Mouse (Mus musculus) embryonic facial prominence, embryonic 13.5 days (tissue): ENCODE results near the gene Rims1. TPM values are rescaled to one million over a fixed set of nuclear protein-coding genes. Genes with fewer than 3 reads are reported as not detected.

Experiments used
- ATAC-seq: fragments of 200-750 bp; cut with Nextera tagmentation; 2 replicates; pipeline ENCODE4 v1.8.0; 2017; ENCODE audit warnings: low read depth; ENCODE audit not compliant: insufficient number of reproducible peaks, insufficient read depth, low FRiP score, low TSS enrichment
- H3K27ac ChIP-seq: fragments of 300-500 bp; sonication (generic); 2 replicates; pipeline ENCODE4 v1.5.1; 2015; ENCODE audit warnings: moderate library complexity, mild to moderate bottlenecking, inconsistent platforms
- H3K27me3 ChIP-seq: fragments of 300-500 bp; sonication (generic); 2 replicates; pipeline ENCODE4 v1.6.1; 2015; ENCODE audit warnings: mild to moderate bottlenecking, inconsistent platforms
- H3K36me3 ChIP-seq: fragments of 300-500 bp; sonication (generic); 2 replicates; pipeline ENCODE4 v1.6.1; 2015; ENCODE audit warnings: mild to moderate bottlenecking, inconsistent platforms
- H3K4me1 ChIP-seq: fragments of 300-500 bp; sonication (generic); 2 replicates; pipeline ENCODE4 v1.6.1; 2015; ENCODE audit warnings: inconsistent platforms
- H3K4me2 ChIP-seq: fragments of 300-500 bp; sonication (generic); 2 replicates; pipeline ENCODE4 v1.6.1; 2015; ENCODE audit warnings: moderate library complexity, mild to moderate bottlenecking, inconsistent platforms
- H3K4me3 ChIP-seq: fragments of 300-500 bp; sonication (generic); 2 replicates; pipeline ENCODE4 v1.5.1; 2015; ENCODE audit warnings: mild to moderate bottlenecking, inconsistent platforms
- H3K9ac ChIP-seq: fragments of 300-500 bp; sonication (generic); 2 replicates; pipeline ENCODE4 v1.6.1; 2015; ENCODE audit warnings: mild to moderate bottlenecking, inconsistent platforms
- H3K9me3 ChIP-seq: fragments of 300-500 bp; sonication (generic); 2 replicates; pipeline ENCODE4 v1.6.1; 2016; ENCODE audit warnings: inconsistent platforms
- WGBS: fragments of 180-500 bp; shearing (Covaris S2); methylation state at CpG from one replicate; pipeline ENCODE4 v1.1.7; 2015; ENCODE audit warnings: mixed read lengths; 5-methylcytosine and 5-hydroxymethylcytosine counted together
- polyA plus RNA-seq: library from polyadenylated mRNA; unstranded; fragments of >200 nt; fragmentation: Nextera tagmentation; extraction: Ambion mirVana; gene quantifications from 2 replicates; pipeline ENCODE4 v1.2.1, GENCODE M21; 2015

Gene Rims1
- polyA plus RNA-seq, 1 experiment from 2014 or later: 1.6 TPM

DNA sequence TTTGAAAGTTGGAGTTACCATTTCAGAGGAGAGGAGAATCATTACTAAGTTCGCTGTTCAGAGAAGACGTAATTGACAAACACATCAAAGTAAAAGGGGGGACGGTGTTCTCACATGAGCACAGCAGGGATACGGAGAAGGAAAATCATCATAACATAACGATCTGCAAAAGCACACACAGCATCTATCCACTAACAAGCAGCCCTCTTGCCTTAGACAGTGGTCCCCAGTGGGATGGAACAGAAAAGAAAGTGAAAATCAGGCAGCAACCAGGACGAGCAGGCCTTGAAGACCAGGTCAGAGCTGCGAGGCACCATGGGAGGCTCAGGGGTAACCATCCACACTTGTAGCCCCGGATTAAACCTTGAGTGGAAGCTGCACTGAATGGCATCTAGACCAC is 176.8 kb downstream of the Rims1 start:
- whole genome bisulfite sequencing: 80% methylated on average over 8 of the region's 8 CpGs
- no peaks in the 10 kb centered on the region for H3K27me3 ChIP-seq
- H3K9ac ChIP-seq: no peak overlapping the region
- H3K36me3 ChIP-seq: no peaks in the 10 kb centered on the region
- no peaks in the 10 kb centered on the region for H3K4me1 ChIP-seq
- H3K27ac ChIP-seq: no peak overlapping the region
- ATAC-seq: no peak
- no peak overlapping the region for H3K4me3 ChIP-seq
- no peak overlapping the region for H3K4me2 ChIP-seq
- H3K9me3 ChIP-seq: no peaks in the 10 kb centered on the region

GRCm38 (mm10) chr1:22627013-22627412 is 178.8 kb downstream of the Rims1 start:
- no peaks in the 10 kb centered on the region for H3K36me3 ChIP-seq
- no peak overlapping the region for H3K9ac ChIP-seq
- 40% methylated on average over 5 of the region's 5 CpGs for WGBS
- no peak for ATAC-seq
- H3K27ac ChIP-seq: no peak overlapping the region
- H3K4me1 ChIP-seq: no peaks in the 10 kb centered on the region
- H3K27me3 ChIP-seq: no peaks in the 10 kb centered on the region
- no peaks in the 10 kb centered on the region for H3K9me3 ChIP-seq
- no peak overlapping the region for H3K4me2 ChIP-seq
- no peak overlapping the region for H3K4me3 ChIP-seq

- H3K4me3 ChIP-seq: no peak overlapping the region
- no peak overlapping the region for H3K4me2 ChIP-seq
- H3K4me1 ChIP-seq: no peaks in the 10 kb centered on the region
- WGBS: 62% methylated on average over 3 of the region's 3 CpGs
- no peaks in the 10 kb centered on the region for H3K36me3 ChIP-seq
- no peaks in the 10 kb centered on the region for H3K27me3 ChIP-seq
- no peak for ATAC-seq
- no peak overlapping the region for H3K9ac ChIP-seq
- no peaks in the 10 kb centered on the region for H3K9me3 ChIP-seq
- H3K27ac ChIP-seq: no peak overlapping the region
Measured at GRCm38 (mm10) chr1:22626295-22626694, 179.5 kb downstream of the Rims1 start.

- no peaks in the 10 kb centered on the region for H3K27me3 ChIP-seq
- H3K4me1 ChIP-seq: no peaks in the 10 kb centered on the region
- no peaks in the 10 kb centered on the region for H3K9me3 ChIP-seq
- no peaks in the 10 kb centered on the region for H3K36me3 ChIP-seq
- ATAC-seq: no peak
- H3K9ac ChIP-seq: no peak overlapping the region
- no peak overlapping the region for H3K27ac ChIP-seq
- no peak overlapping the region for H3K4me2 ChIP-seq
- WGBS: 54% methylated on average over 8 of the region's 8 CpGs
- H3K4me3 ChIP-seq: no peak overlapping the region
Measured at GRCm38 (mm10) chr1:22620827-22621226, 185.0 kb downstream of the Rims1 start.

DNA sequence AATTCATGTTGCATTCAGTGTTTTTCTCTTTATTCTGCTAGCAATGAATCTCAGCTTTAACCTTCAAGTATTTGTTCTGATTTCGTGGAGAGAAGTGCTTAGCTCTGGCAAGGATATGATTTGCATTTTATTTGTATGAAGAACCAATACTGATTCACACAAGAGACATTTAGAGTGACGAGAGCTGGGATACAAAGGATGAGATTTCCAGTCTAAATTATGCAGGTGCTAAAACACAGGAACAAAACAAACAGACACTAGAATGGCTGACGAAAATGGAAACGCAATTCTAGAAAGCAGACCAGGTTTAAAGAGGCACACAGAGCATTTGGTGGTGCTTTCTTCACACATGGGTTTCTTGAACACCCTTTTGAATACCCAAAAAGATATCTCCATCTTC is 190.2 kb downstream of the Rims1 start:
- no peaks in the 10 kb centered on the region for H3K27me3 ChIP-seq

GRCm38 (mm10) chr1:22613609-22614008 is 192.2 kb downstream of the Rims1 start:
- no peak overlapping the region for H3K27ac ChIP-seq
- no peak for ATAC-seq
- H3K4me1 ChIP-seq: no peaks in the 10 kb centered on the region
- no peaks in the 10 kb centered on the region for H3K27me3 ChIP-seq
- H3K36me3 ChIP-seq: no peaks in the 10 kb centered on the region
- H3K9ac ChIP-seq: no peak overlapping the region
- H3K4me3 ChIP-seq: no peak overlapping the region
- no peak overlapping the region for H3K4me2 ChIP-seq
- no peaks in the 10 kb centered on the region for H3K9me3 ChIP-seq
- WGBS: 56% methylated on average over 3 of the region's 3 CpGs

More for the DNA sequence above, 190.2 kb downstream of the Rims1 start:
- no peak overlapping the region for H3K9ac ChIP-seq
- H3K9me3 ChIP-seq: no peaks in the 10 kb centered on the region
- no peaks in the 10 kb centered on the region for H3K4me1 ChIP-seq
- H3K4me2 ChIP-seq: no peak overlapping the region
- 79% methylated on average over 4 of the region's 4 CpGs for WGBS
- no peaks in the 10 kb centered on the region for H3K36me3 ChIP-seq
- H3K4me3 ChIP-seq: no peak overlapping the region
- H3K27ac ChIP-seq: no peak overlapping the region
- no peak for ATAC-seq

GRCm38 (mm10) chr1:22604329-22605044 is 201.3 kb downstream of the Rims1 start:
- WGBS: 67% methylated on average over 18 of the region's 18 CpGs
- ATAC-seq: no peak

DNA sequence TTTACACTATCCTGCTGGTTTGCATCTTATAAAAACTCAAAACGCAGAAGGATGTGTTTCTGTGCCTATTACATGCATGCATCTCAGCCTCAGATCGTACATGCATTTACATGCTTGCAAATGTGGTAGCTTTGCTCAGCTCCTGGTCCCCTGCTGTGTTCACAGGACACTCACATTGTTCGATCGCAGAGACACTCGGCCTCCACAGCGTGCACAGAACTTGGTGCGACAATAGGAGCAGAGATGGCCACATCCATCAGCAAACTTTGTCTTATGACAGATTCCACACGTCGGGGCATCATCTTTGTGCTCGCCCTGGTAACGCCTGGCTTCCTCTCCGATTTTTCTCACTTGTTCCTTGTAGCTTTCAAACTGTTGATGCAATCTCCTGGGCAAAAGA is 209.6 kb downstream of the Rims1 start:
- H3K4me2 ChIP-seq: no peak overlapping the region
- no peaks in the 10 kb centered on the region for H3K4me1 ChIP-seq
- no peaks in the 10 kb centered on the region for H3K36me3 ChIP-seq
- no peak overlapping the region for H3K4me3 ChIP-seq
- ATAC-seq: no peak
- no peak overlapping the region for H3K27ac ChIP-seq
- H3K27me3 ChIP-seq: no peaks in the 10 kb centered on the region
- no peak overlapping the region for H3K9ac ChIP-seq
- H3K9me3 ChIP-seq: no peaks in the 10 kb centered on the region
- WGBS: 87% methylated on average over 12 of the region's 12 CpGs

More at GRCm38 (mm10) chr1:22604329-22605044, 201.3 kb downstream of the Rims1 start:
- no peak overlapping the region for H3K4me3 ChIP-seq
- H3K9me3 ChIP-seq: no peaks in the 10 kb centered on the region
- no peaks in the 10 kb centered on the region for H3K4me1 ChIP-seq
- no peak overlapping the region for H3K9ac ChIP-seq
- no peak overlapping the region for H3K4me2 ChIP-seq
- no peaks in the 10 kb centered on the region for H3K36me3 ChIP-seq
- H3K27ac ChIP-seq: no peak overlapping the region
- no peaks in the 10 kb centered on the region for H3K27me3 ChIP-seq

DNA sequence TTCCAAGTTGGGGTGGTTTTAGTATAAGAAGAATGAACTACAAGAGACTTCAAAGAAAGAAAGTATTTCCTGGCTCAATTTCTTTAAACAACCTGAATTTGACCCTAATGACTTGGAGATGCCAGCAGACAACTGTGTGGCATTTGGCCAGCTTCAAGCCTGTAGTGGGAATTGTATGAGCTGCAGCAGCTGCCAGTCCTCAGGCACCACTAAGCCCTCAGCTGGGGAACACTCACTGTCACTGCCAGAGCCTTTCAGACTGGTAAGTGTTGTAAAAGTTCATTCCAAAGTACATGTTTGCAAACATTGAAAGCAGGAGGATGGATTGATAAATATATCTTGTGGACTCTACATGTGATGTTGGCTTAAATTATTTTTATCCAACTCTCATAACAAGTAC is 211.0 kb downstream of the Rims1 start:
- no peaks in the 10 kb centered on the region for H3K9me3 ChIP-seq
- H3K9ac ChIP-seq: no peak overlapping the region
- H3K4me3 ChIP-seq: no peak overlapping the region
- no peak overlapping the region for H3K27ac ChIP-seq
- H3K4me1 ChIP-seq: no peaks in the 10 kb centered on the region
- no peak overlapping the region for H3K4me2 ChIP-seq
- H3K36me3 ChIP-seq: no peaks in the 10 kb centered on the region
- ATAC-seq: no peak
- H3K27me3 ChIP-seq: no peaks in the 10 kb centered on the region

- no peak overlapping the region for H3K4me2 ChIP-seq
- no peaks in the 10 kb centered on the region for H3K27me3 ChIP-seq
- no peak overlapping the region for H3K27ac ChIP-seq
- 73% methylated on average over 7 of the region's 7 CpGs for WGBS
- no peak overlapping the region for H3K4me3 ChIP-seq
- H3K36me3 ChIP-seq: no peaks in the 10 kb centered on the region
- ATAC-seq: no peak
- H3K4me1 ChIP-seq: no peaks in the 10 kb centered on the region
- H3K9ac ChIP-seq: no peak overlapping the region
- H3K9me3 ChIP-seq: no peaks in the 10 kb centered on the region
Measured at GRCm38 (mm10) chr1:22587859-22588383, 217.9 kb downstream of the Rims1 start.

- Histone ChIP-seq H3K27me3 (no peaks in the 10 kb centered on the region), H3K9me3 (no peaks in the 10 kb centered on the region), H3K27ac (no peak overlapping the region), H3K36me3 (no peaks in the 10 kb centered on the region), H3K4me3 (no peak overlapping the region), H3K4me2 (no peak overlapping the region), H3K9ac (no peak overlapping the region), H3K4me1 (no peaks in the 10 kb centered on the region)
- ATAC-seq: no peak
- 86% methylated on average over 3 of the region's 3 CpGs for WGBS
Measured at GRCm38 (mm10) chr1:22585560-22585959, 220.2 kb downstream of the Rims1 start.

GRCm38 (mm10) chr1:22579470-22579869 is 226.3 kb downstream of the Rims1 start:
- no peaks in the 10 kb centered on the region for H3K27me3 ChIP-seq
- H3K27ac ChIP-seq: no peak overlapping the region
- ATAC-seq: no peak
- H3K4me2 ChIP-seq: no peak overlapping the region
- no peak overlapping the region for H3K4me3 ChIP-seq
- WGBS: 85% methylated on average over 3 of the region's 3 CpGs
- H3K36me3 ChIP-seq: no peaks in the 10 kb centered on the region
- no peaks in the 10 kb centered on the region for H3K4me1 ChIP-seq
- no peak overlapping the region for H3K9ac ChIP-seq
- no peaks in the 10 kb centered on the region for H3K9me3 ChIP-seq
